Mouse (Mus musculus) frontal cortex, postnatal 36 days (tissue): ENCODE results near the gene Ncoa6.
A peak's percentile ranks its signal among the peaks of the same experiment; 100 is the strongest.

Experiments
- DNase-seq, 2 experiments: peaks; one replicate each; pipeline ENCODE4 v3.0.0; 2022; ENCODE audit warnings: low spot score in 2 of 2

Ncoa6 gene

DNA sequence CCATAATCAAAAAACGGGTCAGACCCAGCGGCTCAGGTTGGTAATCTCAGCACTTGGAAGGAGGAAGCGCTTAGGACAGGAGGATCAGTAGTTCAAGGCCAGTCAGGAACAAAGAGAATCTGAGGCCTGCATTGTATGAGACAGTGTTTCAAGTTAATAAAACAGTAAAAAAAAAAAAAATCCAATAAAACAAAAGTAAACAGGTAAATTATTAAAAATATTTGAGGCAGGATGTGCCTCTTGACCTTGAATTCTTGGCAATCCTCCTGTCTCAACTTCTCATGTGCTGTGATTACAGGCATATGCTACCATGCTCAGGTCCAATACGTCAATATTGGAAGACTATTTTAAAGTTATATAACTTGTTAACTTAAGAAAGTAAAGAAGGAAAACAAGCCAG lies 30.8 kb downstream of the Ncoa6 start:
- DNase-seq: no peak

DNA sequence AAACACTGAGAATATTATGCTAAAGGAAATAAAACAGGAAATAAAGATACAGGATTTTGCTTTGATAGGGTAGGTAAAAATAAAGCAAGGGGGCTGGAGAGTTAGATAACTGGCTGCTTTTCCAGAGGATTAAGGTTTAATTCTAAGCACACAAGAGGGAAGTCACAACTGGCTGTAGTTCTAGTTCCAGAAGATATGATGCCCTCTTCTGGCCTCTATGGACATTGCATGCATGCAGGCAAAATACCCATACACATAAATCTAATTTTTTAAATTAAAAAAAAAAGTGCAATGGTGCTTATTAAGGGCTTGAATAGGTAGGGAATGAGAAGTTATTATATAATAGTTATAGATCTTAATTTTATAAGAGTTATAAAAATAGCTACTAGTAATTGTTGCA lies 37.2 kb downstream of the Ncoa6 start:
- no peak for DNase-seq

DNA sequence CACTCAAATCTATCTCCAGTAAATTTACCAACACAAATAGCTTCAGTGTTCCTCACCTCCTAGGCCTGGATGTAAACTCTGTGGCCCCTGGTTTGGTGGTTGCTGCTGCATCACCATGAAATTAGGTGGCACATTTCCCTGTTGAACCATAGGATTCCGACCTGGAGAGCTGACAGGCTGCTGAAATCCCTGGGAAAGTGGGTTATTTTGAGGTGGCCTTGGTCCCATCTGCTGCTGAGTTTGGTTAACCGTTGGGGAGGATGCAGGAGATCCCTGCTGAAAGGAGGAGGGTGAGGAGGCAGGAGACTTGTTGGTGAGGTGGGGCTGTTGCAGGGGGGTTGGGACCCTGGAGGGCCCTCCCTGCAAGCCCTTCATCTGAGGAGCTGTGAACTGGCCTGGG lies 52.8 kb downstream of the Ncoa6 start:
- DNase-seq: no peak

DNA sequence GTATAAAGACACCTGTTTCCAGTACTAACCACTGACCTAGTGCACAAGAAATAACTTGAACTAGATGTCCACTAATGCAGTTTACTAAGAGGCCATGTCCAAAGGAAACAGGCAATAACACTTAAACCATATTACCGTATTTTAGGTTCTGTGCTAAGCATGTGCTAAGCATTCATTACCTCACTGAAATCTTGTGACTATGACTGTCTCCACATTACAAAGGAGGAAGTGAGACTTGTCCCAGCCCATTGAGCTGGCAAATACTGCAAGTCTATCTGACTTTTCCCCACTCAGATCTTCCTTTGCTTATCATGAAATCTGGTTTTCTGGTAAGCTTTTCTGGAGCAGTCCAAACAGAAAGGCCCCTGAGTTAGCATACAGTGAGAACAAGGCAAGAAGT lies 69.1 kb downstream of the Ncoa6 start:
- no peak for DNase-seq

DNA sequence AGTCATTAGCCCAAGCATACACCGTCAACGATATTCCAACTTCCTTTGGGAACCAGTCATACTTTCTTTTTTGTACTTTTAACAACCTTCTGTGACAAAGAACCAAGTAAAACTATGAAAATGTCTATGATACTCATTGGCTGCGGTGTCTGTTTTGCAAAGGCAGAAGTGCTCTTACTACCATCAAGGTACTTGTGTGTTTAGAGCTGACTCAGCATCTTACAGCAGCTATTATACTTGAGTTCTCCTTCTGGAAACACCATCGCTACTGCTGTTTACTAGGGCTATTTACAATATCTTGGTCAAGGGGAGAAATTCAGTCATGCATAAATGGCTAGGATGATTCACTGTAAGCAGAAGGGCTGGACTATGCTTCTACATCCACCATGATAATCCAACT lies 71.8 kb downstream of the Ncoa6 start:
- DNase-seq: no peak

DNA sequence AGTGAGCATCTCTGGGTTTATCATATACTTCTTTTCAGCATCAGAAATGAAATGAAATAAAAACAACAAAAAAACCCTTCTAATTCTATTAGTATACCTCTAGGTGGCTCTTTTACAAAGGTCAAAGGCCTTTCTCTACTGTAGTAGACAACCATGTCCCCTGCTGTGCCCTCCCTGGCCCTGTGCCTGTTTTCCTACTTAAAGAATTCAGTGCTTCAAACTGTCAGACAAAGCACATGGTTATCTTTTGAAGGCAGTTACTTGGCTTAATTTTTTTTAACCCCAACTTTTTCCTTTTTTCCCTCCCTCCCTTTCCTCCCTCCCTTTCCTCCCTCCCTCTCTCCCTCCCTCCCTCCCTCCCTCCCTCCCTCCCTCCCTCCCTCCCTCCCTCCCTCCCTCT lies 73.4 kb downstream of the Ncoa6 start:
- DNase-seq: no peak

DNA sequence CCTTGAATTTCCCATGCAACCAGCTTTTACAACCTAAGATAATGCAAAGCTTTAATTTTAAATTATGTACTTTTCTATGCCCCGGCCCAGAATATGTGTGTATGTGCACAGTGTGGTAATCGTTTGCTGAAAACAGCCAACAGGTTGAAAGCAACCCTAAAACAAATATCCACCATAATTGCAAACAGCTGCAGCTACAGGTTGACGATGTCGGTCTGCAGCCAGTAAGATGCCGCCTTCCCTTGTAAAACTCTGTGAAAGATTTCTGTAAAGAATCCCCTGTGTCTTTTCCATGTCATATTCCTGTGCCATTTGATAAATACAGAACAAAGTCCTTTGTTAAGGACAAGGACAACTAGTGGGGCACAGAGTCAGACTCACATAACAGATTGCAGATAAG lies 79.1 kb downstream of the Ncoa6 start:
- DNase-seq: no peak

DNA sequence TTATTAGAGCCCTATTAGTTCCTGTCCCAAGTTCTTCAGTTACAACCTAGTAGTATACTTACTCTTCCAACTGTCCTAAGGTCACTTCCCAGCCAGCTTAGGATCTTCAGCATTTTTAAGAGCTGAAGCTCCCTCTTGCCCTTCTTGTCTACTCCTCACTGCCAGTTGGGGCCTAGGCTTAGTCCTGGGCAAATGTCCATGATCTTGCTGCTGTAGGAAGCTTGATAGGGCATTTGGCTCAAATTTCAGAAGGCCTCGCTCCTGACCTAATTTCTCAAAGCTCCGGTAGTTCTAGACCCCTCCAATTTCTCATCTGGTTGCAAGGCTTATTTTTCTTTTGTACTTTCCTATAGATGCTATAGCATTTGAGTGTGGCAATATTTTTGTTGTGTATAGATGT lies 85.1 kb downstream of the Ncoa6 start:
- DNase-seq: no peak

DNA sequence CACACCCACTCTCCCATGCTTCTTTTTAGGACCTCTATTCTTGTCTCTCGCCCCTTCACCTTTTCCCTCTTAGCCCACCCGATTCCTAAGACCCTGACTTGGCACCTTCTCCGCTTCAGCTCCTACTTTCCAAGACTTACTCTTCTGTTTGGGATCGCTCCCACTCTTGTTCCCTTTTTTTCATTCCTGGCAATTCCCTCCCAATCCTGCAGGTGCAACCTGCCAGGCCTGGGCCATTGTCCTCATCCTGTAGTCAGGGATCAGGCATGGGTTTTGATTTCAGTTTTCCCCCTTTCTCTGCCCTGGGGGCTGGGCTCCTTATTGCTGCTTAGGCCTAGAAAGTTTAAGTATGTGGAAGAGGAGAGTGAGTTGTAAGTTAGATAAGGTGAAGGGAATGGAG lies 86.6 kb downstream of the Ncoa6 start:
- DNase-seq: no peak

DNA sequence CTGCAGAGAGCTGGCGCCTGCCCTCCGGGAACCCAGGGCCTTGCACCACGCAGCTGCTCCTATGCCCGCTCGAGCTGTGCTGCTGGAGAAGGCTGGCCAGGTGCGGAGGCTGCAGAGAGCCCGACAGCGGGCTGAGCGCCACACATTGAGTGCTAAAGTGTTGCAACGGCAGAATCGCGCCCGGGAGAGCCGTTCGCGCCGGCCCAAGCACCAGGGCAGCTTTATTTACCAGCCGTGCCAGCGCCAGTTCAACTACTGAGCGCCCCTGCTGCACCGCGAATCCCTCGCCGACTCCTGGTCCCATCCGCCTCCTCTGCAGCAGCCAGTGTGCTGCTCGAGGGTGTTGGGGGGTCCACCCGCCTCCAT lies 87.2 kb downstream of the Ncoa6 start:
- DNase-seq: peak; percentile 40 to 59

DNA sequence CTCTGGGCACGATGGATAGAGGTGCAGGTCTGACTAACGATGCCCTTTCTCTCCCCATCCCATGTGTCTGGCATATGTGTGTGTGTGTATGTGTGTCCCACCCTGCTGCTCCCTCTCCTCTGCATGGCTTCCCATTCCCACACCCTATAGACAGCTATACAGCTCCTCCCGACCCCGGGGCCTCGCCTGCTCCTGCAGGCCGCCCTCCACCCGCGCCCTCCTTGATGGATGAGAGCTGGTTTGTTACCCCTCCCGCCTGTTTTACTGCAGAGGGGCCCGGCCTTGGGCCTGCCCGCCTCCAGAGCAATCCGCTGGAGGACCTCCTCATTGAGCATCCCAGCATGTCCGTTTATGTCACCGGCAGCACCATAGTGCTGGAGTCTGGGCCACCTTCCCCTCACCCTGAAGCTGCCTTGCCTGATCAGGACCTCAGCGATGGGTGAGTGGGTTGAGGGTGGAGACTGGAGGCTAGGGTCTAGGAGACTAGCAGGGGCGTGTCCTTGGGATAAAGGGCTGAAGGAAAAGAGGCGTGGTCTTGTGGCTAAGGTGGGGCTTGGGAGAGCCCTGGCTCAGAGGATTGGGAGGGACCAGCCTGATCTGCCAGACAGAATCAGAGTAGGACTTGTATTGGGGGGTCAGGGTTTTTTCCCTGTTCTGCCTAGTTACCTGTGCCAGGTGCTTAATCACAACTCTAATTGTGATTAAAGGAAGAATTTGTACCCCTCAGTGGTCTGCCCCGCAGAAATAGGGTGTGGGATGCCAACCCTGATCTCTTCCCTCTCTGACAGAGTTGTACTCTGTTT lies 87.8 kb downstream of the Ncoa6 start:
- DNase-seq: no peak

DNA sequence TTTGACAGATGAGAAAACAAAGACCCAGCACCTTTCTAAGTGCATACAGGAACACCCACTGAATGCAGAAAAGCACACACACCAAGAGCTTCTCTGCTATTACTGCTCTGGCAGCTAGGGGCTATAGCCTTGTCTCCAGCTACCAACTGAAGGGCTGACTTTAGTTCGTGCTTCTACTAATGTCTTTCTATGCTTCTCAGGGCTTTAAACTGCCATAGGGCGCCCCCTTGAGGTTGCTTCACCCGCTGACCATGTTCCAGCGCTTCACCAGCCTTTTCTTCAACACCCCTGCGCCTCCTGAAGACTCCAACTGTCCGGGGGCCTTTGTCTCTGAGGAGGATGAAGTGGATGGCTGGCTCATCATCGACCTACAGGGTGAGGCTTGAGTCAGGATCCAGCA lies 88.6 kb downstream of the Ncoa6 start:
- peak; percentile 76 to 86 for DNase-seq

DNA sequence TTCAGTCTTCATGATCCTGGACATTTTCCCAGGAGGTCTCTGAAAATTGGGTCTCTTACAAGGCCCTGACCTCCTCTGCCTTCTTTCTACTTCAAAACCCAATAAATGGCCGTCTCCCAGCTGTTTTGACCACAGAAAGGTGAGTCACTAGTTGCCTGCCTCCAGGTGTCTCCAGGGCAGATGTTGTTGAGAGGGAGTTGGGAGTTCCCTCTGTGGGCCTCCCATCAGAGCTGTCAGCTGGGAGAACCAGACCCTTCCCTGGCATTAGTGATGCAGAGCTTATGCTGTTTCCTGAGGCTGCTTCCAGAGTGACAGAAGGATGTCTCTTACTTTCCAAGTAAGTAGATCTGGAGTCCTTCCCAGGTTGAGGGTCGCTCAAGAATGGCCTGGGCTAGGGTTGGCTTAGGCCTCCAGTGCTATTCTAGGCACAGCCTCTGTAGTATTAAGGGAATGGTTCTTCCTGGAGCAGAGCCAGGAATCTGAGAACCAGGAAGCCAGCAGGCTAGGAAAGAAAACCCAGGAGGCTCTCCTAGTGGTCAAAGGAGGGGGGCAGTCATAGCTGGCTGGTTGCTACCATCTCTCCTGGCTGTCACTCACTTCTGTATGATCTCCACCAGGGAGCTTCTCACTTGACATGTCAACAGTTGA lies 90.8 kb downstream of the Ncoa6 start:
- no peak for DNase-seq

DNA sequence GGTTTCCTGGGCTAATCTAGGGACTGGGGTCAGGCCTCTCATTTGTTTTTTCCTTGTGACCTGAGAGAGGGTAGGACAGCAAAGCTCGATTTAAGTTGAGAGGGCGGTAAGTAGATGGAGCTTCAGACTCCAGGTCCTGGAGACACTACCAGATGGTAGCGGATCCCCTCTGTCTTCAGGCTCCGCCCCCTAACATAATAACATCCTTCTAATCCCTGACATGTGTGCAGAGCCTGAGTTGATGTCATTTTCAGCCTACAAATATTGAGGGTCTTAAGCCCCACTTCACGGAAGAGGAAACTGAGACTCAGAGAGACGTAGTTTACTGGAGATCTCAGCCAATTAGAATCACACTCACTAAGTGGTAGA lies 91.4 kb downstream of the Ncoa6 start:
- no peak for DNase-seq

DNA sequence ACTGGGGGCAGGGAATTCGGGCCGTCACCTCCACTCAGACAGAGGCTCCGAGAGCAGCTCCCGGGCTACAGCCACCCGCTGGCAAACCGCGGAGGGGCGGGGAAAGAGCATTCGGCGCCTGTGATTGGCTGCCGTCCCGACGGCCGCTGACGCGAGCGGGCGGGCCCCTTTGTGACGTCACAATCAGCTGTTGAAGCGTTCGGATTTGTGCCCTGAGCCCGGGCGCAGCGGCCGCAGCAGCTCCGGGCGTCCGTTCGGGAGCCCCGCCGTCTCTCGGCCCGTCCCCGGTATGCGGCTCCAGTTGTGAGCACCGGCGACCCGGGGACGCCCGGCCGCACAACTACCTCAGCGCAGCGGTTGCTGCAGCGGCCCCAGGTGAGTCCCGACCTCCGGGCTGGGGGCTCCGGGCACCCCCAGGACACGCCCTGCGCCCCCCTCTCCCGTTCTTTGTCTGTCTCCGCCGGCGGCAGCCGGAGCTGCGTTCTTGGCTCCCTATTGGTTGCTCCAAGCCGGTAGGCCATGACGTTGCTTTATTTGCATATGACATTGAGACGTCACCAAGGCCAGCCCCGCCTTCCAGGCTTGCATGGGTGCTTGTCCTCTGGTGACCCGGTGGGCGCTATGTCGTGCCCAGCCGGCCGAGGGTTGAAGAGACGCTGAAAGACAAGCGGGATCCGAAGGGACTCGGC lies 91.9 kb downstream of the Ncoa6 start:
- DNase-seq: peak; percentile 98 to 99

DNA sequence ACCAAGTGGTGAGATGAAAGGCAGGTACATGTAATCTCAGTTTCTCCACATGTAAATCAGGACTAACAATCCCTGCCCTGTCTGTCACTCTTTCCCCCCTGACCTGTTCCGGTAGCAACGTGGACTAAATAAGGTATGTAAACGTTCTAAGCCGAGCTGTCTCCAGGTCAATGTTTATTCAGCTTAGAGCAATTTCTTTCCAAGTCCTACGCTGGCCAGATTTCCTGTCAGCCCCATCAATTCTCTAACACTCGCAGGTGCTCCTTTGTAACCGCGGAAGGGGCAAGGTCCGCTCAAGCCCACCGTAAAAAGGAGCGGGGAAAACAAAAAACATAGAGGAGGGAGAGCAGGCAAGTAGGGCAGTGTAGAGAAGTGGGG lies 92.6 kb downstream of the Ncoa6 start:
- DNase-seq: no peak

DNA sequence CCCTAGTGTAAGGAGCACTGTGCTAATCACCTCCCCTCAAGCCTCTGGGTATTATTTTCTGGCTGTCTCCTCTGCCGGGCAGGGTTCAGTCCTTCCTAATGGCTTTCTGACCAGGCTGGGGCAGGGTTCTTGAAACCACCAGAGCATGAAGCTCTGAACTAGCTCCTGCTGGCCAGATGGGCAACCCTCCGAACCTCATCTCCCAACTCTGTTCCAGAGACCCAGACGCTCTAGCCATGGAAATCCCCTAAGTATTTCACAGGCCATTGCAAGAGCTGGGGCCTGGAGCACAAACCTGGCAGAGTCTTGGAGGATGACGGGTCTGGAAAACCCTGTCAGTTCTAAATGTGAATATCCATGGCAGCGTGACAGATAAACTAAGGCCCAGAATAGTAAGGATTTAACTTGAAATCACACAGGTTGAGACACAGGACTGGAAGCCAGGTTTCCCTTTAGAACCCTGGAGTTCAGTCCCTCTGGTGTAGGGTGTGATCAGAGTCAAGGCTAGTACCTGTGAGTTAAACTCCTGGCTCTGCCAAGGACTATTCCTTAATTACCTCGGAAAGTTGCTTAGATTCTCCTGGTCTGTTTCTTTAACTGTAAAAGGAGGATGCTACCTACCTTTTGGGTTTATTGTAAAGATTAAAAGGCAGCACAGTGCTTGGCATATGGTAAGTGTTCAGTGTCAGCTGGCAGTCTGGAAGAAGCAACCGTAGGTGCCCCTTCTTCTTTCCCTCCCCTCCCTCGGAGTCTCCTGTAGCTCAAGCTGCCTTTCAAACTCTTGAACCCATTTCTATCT lies 93.2 kb downstream of the Ncoa6 start, which contains the start of gene Trp53inp2:
Trp53inp2 (plus strand) TSS at position 799 of the 799 bp plus-strand sequence.
- DNase-seq: no peak

DNA sequence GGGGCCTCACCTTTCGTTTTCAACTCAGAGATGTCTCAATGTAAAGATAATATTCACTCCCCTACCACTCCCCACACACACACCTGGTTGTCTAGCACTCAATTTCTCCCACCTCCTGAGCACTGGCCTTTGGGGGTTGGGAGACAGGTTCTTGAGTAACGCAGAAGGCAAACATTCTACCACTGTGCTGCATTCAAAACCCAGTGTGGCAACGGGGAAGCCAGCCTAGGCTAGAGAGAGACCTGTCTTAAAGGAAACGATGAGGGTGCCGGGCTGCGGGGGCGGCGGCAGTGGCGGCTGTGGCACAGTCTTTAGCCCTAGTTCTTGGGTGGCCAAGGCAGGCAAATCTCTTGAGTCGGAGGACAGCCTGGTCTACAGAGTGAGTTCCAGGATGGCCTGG lies 97.5 kb downstream of the Ncoa6 start:
- no peak for DNase-seq

DNA sequence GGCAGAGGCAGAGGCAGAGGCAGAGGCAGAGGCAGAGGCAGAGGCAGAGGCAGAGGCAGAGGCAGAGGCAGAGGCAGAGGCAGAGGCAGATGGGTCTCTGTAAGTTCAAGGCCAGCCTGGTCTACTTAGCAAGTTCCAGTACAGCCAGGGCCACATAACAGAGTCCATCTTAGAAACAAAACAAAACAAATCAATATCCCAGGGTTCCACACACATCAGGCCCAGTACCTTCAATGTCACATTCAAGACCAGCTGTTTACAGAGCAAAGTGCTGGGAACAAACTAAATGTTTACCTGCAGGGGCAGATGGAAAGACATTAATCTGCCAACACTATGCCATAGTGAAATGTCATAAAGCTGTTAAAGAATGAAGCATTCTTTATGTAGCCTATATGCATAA lies 99.2 kb downstream of the Ncoa6 start:
- DNase-seq: no peak

DNA sequence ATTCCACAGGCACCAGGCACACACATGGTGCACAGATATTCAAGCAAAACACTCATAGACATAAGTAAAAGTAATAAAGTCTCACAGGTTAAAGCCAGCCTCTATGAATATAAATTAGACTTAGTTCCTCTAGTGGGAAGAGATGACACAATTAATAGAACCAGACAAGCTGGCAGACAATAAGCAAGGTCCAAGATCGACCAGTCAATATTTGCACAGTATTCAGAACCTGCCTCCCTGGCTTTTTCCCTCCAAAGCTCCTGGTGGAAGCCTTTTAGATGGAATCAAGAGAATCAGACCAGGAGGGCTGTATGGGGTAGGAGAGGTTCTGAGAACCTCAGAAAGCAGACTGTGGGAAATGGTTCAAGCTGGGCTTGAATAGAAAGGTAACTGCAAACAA lies 99.8 kb downstream of the Ncoa6 start:
- DNase-seq: no peak

DNA sequence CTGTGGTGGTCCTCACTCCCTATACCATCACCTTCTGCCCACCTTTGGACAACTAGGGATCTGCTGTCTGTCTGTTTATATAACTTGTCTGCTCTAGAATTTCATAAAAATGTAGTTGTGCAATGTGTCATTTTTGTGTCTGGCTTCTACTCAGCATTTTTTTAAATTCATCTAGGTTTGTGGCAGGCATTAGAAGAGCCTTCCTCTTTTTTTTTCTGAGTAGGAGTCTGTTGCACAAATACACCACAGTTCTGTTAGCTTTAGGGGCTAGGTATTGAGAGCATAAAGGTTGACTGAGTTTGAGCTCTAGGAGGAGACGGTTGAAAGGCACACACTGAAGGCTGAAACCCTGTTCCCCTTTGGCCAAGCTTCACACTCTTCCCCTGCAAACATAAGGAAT lies 100.4 kb downstream of the Ncoa6 start:
- DNase-seq: no peak

DNA sequence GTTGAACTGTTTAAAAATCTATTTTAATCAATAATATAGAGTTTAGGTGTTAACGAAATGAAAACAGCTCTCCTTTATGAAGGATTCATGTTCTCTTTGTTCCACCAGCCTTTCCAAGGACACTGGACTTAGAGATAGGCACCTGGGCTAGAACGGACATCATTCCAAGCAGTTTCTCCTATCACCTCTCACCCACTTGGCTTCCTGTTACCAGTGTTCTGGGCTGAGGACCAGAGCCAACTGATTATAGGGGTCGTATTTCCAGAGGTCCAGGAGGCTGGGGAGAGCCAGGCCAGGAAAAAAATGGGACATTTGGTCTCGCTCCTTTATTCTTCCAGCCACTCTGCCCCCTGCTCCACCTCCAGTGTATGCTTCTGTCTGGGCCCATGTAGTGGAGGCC lies 101.2 kb downstream of the Ncoa6 start:
- DNase-seq: no peak
